Mouse (Mus musculus) embryonic facial prominence, embryonic 12.5 days (tissue): Measurements from ENCODE around the gene Prkca. TPM values are rescaled to one million over a fixed set of nuclear protein-coding genes. Genes with fewer than 3 reads are reported as not detected.

Experiments
- ATAC-seq: fragments of 200-750 bp; cut with Nextera tagmentation; 2 replicates; pipeline ENCODE4 v1.8.0; 2017; ENCODE audit not compliant: insufficient number of reproducible peaks, insufficient read depth, low FRiP score, low TSS enrichment
- H3K27ac ChIP-seq: fragments of 300-500 bp; sonication (generic); 2 replicates; pipeline ENCODE4 v1.5.1; 2016; ENCODE audit warnings: mild to moderate bottlenecking
- H3K27me3 ChIP-seq: fragments of 300-500 bp; sonication (generic); 2 replicates; pipeline ENCODE4 v1.6.1; 2016; ENCODE audit warnings: mild to moderate bottlenecking, moderate library complexity
- H3K36me3 ChIP-seq: fragments of 300-500 bp; sonication (generic); 2 replicates; pipeline ENCODE4 v1.6.1; 2016; ENCODE audit warnings: mild to moderate bottlenecking
- H3K4me1 ChIP-seq: fragments of 300-500 bp; sonication (generic); 2 replicates; pipeline ENCODE4 v1.6.1; 2016
- H3K4me2 ChIP-seq: fragments of 300-500 bp; sonication (generic); replicated peaks from 2 replicates; pipeline ENCODE4 v1.6.1; 2016; ENCODE audit warnings: mild to moderate bottlenecking, moderate library complexity
- H3K4me3 ChIP-seq: fragments of 300-500 bp; sonication (generic); 2 replicates; pipeline ENCODE4 v1.5.1; 2016; ENCODE audit warnings: mild to moderate bottlenecking
- H3K9ac ChIP-seq: fragments of 300-500 bp; sonication (generic); 2 replicates; pipeline ENCODE4 v1.6.1; 2016; ENCODE audit warnings: mild to moderate bottlenecking, moderate library complexity
- H3K9me3 ChIP-seq: fragments of 300-500 bp; sonication (generic); 2 replicates; pipeline ENCODE4 v1.6.1; 2016; ENCODE audit warnings: mild to moderate bottlenecking, moderate library complexity
- WGBS: fragments of 180-500 bp; shearing (Covaris S2); methylation state at CpG from one replicate; pipeline ENCODE4 v1.1.7; 2016; 5-methylcytosine and 5-hydroxymethylcytosine counted together
- polyA plus RNA-seq: library from polyadenylated mRNA; unstranded; fragments of >200 nt; fragmentation: Nextera tagmentation; extraction: Ambion mirVana; gene quantifications from 2 replicates; pipeline ENCODE4 v1.2.1, GENCODE M21; 2016

Gene Prkca
- polyA plus RNA-seq, 1 experiment from 2014 or later = 8.5 TPM

- 15% methylated on average over 5 of the region's 5 CpGs for WGBS
- ATAC-seq = no peak
These were observed 7.3 kb downstream of the Prkca start for GRCm38 (mm10) chr11:108336445-108336844.

DNA sequence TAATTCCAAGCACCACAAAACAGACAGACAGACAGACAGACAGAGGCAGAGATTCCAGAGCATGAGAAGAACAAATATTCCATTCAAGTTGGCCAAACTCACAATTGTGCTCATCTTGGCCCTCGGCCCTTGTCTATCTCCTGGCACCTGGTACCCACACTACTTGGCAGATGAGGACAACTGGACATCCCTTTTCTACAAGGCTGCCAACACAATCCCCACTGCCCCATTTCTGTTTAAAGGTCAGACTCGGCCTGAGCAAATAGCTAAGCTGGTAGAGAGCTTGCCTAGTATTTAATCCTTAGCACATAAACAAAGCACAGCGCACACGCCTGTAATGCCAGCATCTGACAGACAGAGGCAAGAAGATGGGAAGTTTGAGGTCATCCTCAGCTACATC, 8.2 kb downstream of the Prkca start:
- peaks cover 9% of the 10 kb centered on the region; the same call in 1 of the 2 replicates for H3K4me1 ChIP-seq
- no peak overlapping the region for H3K4me2 ChIP-seq
- WGBS = 89% methylated on average over 4 of the region's 4 CpGs
- ATAC-seq = no peak
- H3K4me3 ChIP-seq = no peak overlapping the region
- H3K9me3 ChIP-seq = no peaks in the 10 kb centered on the region
- H3K9ac ChIP-seq = no peak overlapping the region
- H3K27ac ChIP-seq = no peak overlapping the region
- H3K27me3 ChIP-seq = no peaks in the 10 kb centered on the region
- H3K36me3 ChIP-seq = no peaks in the 10 kb centered on the region

More at GRCm38 (mm10) chr11:108336445-108336844, 7.3 kb downstream of the Prkca start:
- no peaks in the 10 kb centered on the region for H3K9me3 ChIP-seq
- no peak overlapping the region for H3K9ac ChIP-seq
- H3K27ac ChIP-seq = no peak overlapping the region
- no peaks in the 10 kb centered on the region for H3K36me3 ChIP-seq
- peaks cover 9% of the 10 kb centered on the region; the same call in 1 of the 2 replicates for H3K4me1 ChIP-seq
- no peak overlapping the region for H3K4me2 ChIP-seq
- H3K4me3 ChIP-seq = no peak overlapping the region
- H3K27me3 ChIP-seq = no peaks in the 10 kb centered on the region

DNA sequence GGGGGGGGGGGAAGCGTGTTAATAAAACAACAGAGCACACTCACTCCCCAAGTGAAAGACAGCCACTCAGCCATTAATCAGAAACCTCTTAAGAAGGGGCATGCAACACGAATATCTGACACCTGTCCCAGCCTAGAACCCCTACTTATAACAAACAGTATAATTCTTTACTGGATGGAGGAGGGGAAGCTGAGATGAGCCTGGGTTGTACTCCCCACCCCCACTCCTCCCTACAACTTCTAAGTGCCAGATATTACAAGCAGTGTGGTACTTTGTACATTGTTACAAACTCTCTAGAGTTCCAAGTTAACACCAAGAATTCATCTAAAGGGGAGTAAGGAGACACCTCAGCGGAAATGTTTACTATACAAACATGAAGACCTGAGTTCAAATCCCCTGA, 9.1 kb downstream of the Prkca start:
- Histone ChIP-seq H3K9ac (no peak overlapping the region), H3K36me3 (no peaks in the 10 kb centered on the region), H3K27ac (no peak overlapping the region), H3K9me3 (no peaks in the 10 kb centered on the region), H3K4me2 (no peak overlapping the region), H3K4me3 (no peak overlapping the region), H3K27me3 (no peaks in the 10 kb centered on the region), H3K4me1 (peaks cover 9% of the 10 kb centered on the region; the same call in 1 of the 2 replicates)
- no peak for ATAC-seq
- 58% methylated on average over 3 of the region's 3 CpGs for whole genome bisulfite sequencing

- Histone ChIP-seq H3K9me3 (no peaks in the 10 kb centered on the region), H3K4me3 (no peak overlapping the region), H3K9ac (no peak overlapping the region), H3K4me1 (peaks cover 9% of the 10 kb centered on the region; the same call in 1 of the 2 replicates), H3K36me3 (no peaks in the 10 kb centered on the region), H3K4me2 (no peak overlapping the region), H3K27me3 (no peaks in the 10 kb centered on the region), H3K27ac (no peak overlapping the region)
- no peak for ATAC-seq
- WGBS = 67% methylated on average over 8 of the region's 8 CpGs
These were observed 9.9 kb downstream of the Prkca start for GRCm38 (mm10) chr11:108333583-108334379.

DNA sequence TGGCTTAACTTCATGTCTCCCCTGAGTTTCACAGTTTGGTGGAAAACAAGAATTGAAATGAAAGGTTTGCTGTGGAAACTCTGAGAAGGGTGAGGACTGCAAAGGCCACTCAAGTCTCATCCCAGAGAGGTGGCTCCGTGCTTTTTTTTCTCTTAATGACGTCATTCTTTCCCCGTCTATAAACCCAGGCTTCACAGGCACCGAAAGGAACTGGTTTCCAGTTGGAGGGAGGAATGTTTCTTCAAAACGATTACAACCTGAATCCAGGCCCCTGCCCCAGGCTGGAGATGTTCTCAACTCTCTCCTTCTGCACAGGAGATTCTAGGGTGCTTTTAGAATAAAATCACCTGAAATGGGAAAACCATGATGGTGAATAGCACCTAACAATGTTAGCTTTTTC, 10.7 kb downstream of the Prkca start:
- H3K9me3 ChIP-seq = no peaks in the 10 kb centered on the region
- no peak overlapping the region for H3K4me2 ChIP-seq
- H3K27ac ChIP-seq = no peak overlapping the region
- H3K4me1 ChIP-seq = peaks cover 9% of the 10 kb centered on the region; the same call in 1 of the 2 replicates
- H3K9ac ChIP-seq = no peak overlapping the region
- no peak for ATAC-seq
- no peaks in the 10 kb centered on the region for H3K36me3 ChIP-seq
- 54% methylated on average over 5 of the region's 5 CpGs for WGBS
- no peaks in the 10 kb centered on the region for H3K27me3 ChIP-seq
- no peak overlapping the region for H3K4me3 ChIP-seq

DNA sequence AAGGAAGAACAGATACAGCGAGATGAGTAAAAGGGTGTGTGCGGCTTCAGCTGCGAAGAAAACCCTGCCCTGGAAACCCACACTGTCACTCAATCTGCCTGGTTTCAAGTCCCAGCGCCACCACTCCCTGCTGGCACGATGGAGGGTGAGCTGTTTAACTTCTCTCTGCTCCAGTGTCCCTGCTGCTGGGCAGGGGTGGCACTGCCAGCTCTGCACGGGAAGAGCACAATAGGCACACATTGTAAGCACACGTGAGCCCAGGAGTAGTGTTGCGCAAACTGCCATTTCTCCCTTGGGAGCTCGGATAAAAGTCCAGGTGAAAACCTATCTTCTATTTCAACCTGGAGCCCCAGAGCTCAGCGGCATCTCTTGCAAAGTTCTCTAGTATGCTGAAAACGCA, 12.9 kb downstream of the Prkca start:
- ATAC-seq = no peak
- Histone ChIP-seq H3K4me2 (no peak overlapping the region), H3K36me3 (no peaks in the 10 kb centered on the region), H3K4me3 (no peak overlapping the region), H3K4me1 (peaks cover 11% of the 10 kb centered on the region; the same call in 1 of the 2 replicates), H3K9me3 (no peaks in the 10 kb centered on the region), H3K27me3 (no peaks in the 10 kb centered on the region), H3K27ac (no peak overlapping the region), H3K9ac (no peak overlapping the region)
- 82% methylated on average over 11 of the region's 11 CpGs for WGBS

GRCm38 (mm10) chr11:108325943-108326342, 17.8 kb downstream of the Prkca start:
- 69% methylated on average over 8 of the region's 8 CpGs for WGBS
- H3K9me3 ChIP-seq = no peaks in the 10 kb centered on the region
- H3K4me3 ChIP-seq = no peak overlapping the region
- H3K27ac ChIP-seq = no peak overlapping the region
- no peaks in the 10 kb centered on the region for H3K36me3 ChIP-seq
- ATAC-seq = no peak
- H3K4me2 ChIP-seq = no peak overlapping the region
- H3K9ac ChIP-seq = no peak overlapping the region
- no peaks in the 10 kb centered on the region for H3K27me3 ChIP-seq
- peaks cover 3% of the 10 kb centered on the region; the same call in 1 of the 2 replicates for H3K4me1 ChIP-seq

- ATAC-seq = no peak
- Histone ChIP-seq H3K27me3 (no peaks in the 10 kb centered on the region), H3K4me3 (no peak overlapping the region), H3K4me2 (no peak overlapping the region), H3K4me1 (peaks cover 7% of the 10 kb centered on the region; the same call in 1 of the 2 replicates), H3K9me3 (no peaks in the 10 kb centered on the region), H3K27ac (no peak overlapping the region), H3K9ac (no peak overlapping the region), H3K36me3 (no peaks in the 10 kb centered on the region)
- 87% methylated on average over 2 of the region's 2 CpGs for WGBS
These were observed 21.6 kb downstream of the Prkca start for GRCm38 (mm10) chr11:108322156-108322555.

GRCm38 (mm10) chr11:108320561-108320960, 23.2 kb downstream of the Prkca start:
- ATAC-seq = no peak

DNA sequence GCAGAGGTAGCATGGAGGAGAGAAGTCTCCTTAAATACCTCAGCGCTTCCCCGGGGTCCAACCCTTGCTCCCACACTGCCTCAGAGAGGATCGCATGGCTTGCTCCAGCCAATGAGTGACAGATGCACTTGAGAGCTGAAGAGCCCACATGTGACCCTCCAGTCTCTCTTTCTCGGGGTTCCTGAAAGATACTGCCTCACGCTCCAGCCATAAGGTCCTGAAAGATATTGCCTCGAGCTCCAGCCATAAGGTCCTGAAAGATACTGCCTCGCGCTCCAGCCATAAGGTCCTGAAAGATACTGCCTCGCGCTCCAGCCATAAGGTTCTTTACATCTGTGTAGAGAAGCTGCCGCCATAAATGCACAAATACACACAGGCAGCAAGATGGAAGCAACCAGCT, 24.6 kb downstream of the Prkca start:
- H3K27me3 ChIP-seq = no peaks in the 10 kb centered on the region
- WGBS = 84% methylated on average over 11 of the region's 11 CpGs
- ATAC-seq = no peak
- peaks cover 10% of the 10 kb centered on the region; the same call in 1 of the 2 replicates for H3K4me1 ChIP-seq
- H3K4me3 ChIP-seq = no peak overlapping the region
- no peaks in the 10 kb centered on the region for H3K9me3 ChIP-seq
- H3K27ac ChIP-seq = no peak overlapping the region
- H3K9ac ChIP-seq = no peak overlapping the region
- no peaks in the 10 kb centered on the region for H3K36me3 ChIP-seq
- H3K4me2 ChIP-seq = no peak overlapping the region

More at GRCm38 (mm10) chr11:108320561-108320960, 23.2 kb downstream of the Prkca start:
- H3K9ac ChIP-seq = no peak overlapping the region
- peaks cover 4% of the 10 kb centered on the region; the same call in 1 of the 2 replicates for H3K4me1 ChIP-seq
- no peak overlapping the region for H3K4me3 ChIP-seq
- WGBS = 84% methylated on average over 7 of the region's 7 CpGs
- no peak overlapping the region for H3K4me2 ChIP-seq
- H3K36me3 ChIP-seq = no peaks in the 10 kb centered on the region
- no peaks in the 10 kb centered on the region for H3K9me3 ChIP-seq
- H3K27me3 ChIP-seq = no peaks in the 10 kb centered on the region
- H3K27ac ChIP-seq = no peak overlapping the region

GRCm38 (mm10) chr11:108317878-108318277, 25.9 kb downstream of the Prkca start:
- Histone ChIP-seq H3K9ac (no peak overlapping the region), H3K27me3 (no peaks in the 10 kb centered on the region), H3K27ac (no peak overlapping the region), H3K4me3 (no peak overlapping the region), H3K9me3 (no peaks in the 10 kb centered on the region), H3K4me1 (peaks cover 10% of the 10 kb centered on the region; the same call in 1 of the 2 replicates), H3K36me3 (no peaks in the 10 kb centered on the region), H3K4me2 (no peak overlapping the region)
- ATAC-seq = no peak
- WGBS = 79% methylated on average over 6 of the region's 6 CpGs

GRCm38 (mm10) chr11:108315736-108316135, 28.0 kb downstream of the Prkca start:
- Histone ChIP-seq H3K4me3 (no peak overlapping the region), H3K27me3 (no peaks in the 10 kb centered on the region), H3K4me2 (no peak overlapping the region), H3K27ac (no peak overlapping the region), H3K9me3 (no peaks in the 10 kb centered on the region), H3K9ac (no peak overlapping the region), H3K36me3 (no peaks in the 10 kb centered on the region), H3K4me1 (peaks cover 14% of the 10 kb centered on the region; the same call in 1 of the 2 replicates)
- ATAC-seq = no peak
- WGBS = 72% methylated on average over 7 of the region's 7 CpGs
